Mouse (Mus musculus) neutrophil, adult 5-6 weeks (primary cell): Measurements from ENCODE around the gene Sema6b. TPM values are rescaled to one million over a fixed set of nuclear protein-coding genes. Genes with fewer than 3 reads are reported as not detected.

Source experiments
- ATAC-seq: fragments of 151-379, 151-347 bp; 2 replicates; pipeline ENCODE4 v1.8.0; 2017; ENCODE audit warnings: mild to moderate bottlenecking, moderate TSS enrichment; ENCODE audit not compliant: insufficient number of reproducible peaks, poor library complexity, low FRiP score, severe bottlenecking; ENCODE audit errors: extremely low read depth
- total RNA-seq: library from RNA; stranded (forward); fragments of 200-1000 nt; gene quantifications from 2 replicates; pipeline ENCODE4 v1.2.3, GENCODE M21; 2017

The Sema6b gene
- total RNA-seq: 11.3 and 11.5 TPM in 2 replicates

GRCm38 (mm10) chr17:56139858-56140595, at the start of gene Sema6b:
Gene Sema6b, minus strand, starts transcription at chr17:56140343.
- ATAC-seq: no peak

- ATAC-seq: no peak
Measured at GRCm38 (mm10) chr17:56185281-56186141, 45.4 kb upstream of the Sema6b start.

DNA sequence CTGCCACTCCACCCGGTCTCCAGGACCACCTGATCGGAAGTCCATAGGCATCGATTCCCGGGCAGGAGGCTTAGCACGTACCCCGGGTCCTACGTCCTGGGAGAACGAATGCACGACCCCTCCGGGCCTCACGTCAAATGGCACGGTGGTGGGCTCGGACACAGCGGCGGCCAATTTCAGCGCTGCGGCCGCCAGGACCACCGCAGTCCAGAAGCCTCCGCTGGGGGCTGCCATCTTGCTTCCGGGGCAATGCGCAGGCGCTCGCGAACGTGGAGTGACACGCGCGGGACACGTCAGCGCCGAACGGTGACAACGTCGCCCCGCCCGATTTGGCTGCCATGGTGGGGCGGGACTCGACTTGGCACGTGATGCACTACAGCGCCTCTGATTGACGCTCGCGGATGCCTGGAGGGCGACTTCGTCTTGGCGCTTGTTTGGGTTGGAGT, 43.5 kb upstream of the Sema6b start, which contains the start of gene Mydgf:
Gene Mydgf, minus strand, starts transcription at position 263 of the 446 bp plus-strand sequence.
- ATAC-seq: peak; percentile 95

DNA sequence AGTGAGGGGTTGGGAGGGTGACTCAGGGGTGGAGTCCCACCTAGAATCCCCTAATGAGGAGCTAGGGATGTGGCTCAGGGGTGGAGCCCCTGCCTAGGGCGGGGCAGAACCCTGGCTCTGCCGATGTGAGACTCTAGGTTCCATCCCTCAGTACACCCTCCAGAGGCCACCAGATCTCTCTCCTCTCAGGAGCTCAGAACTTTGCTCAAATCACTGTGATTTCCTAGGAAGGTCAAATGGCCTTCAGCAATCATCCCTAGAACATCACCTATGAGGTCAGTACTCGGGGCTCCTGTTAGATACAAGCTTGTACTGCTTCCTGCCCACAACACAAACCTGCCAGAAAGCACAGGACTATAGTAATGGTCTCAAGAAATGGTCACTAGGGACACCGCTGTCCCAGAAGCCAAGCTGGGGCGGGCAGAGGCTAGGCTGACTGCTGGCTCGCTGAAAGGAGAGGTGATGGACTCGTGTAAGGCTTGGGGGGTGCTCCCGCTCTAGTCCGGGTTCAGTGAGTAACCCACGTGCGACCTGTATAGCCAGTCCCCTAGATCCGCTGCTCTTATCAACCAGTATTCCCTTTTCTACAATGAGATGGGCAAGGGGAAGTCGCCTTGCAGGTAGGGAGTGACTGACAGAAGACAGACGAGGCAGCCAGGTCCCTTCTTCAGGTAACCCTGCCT, 43.0 kb upstream of the Sema6b start:
- ATAC-seq: no peak

GRCm38 (mm10) chr17:56175416-56175815, 35.3 kb upstream of the Sema6b start:
- ATAC-seq: no peak

DNA sequence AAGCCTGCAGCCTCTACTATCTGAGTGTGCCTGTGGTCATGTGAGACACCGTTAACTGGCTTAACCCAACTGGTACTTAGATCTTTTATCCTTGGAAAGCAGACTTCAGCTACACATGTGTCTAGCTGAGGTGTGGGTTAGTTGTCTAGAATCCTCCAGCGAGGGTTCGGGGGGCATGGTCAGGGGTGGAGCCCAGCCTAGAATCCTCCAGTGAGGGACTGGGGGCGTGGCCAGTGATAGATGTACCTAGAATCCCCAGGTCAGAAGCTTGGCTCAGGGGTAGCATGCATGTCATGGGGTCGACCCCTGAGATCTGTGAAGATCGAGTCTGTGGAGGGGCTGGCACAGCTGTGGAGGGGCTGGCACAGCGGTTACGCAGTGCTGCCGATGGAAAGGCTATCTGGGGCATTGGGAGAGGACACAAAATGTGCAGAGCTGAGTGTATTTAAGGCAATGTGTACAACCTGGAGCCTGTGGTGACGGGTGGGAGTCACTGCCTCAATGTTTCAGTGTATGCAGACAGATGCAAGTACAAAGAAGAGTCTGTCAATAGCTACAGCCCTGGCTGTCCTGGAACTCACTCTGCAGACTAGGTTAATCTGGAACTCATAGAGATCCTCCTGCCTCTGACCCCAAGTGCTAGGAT, 33.4 kb upstream of the Sema6b start:
- ATAC-seq: no peak

GRCm38 (mm10) chr17:56171881-56172280, 31.7 kb upstream of the Sema6b start:
- ATAC-seq: no peak

DNA sequence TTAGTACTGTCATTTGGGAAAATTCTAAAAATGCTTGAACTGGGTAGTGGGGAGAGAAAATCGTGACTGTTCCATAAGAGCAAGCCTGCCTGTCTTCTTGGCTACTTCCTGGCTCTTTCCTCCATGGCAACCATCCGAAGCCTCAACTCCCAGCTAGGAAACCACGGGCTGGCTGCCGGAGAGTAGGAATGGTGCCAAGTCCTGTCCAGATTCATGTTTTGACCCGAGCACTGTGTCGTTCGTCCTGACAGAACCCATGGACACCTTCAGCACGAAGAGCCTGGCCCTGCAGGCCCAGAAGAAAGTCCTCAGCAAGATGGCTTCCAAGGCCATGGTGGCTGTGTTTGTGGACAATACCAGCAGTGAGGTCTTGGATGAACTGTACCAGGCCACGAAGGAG, 31.3 kb upstream of the Sema6b start:
- ATAC-seq: no peak

GRCm38 (mm10) chr17:56170636-56171035, 30.5 kb upstream of the Sema6b start:
- no peak for ATAC-seq

DNA sequence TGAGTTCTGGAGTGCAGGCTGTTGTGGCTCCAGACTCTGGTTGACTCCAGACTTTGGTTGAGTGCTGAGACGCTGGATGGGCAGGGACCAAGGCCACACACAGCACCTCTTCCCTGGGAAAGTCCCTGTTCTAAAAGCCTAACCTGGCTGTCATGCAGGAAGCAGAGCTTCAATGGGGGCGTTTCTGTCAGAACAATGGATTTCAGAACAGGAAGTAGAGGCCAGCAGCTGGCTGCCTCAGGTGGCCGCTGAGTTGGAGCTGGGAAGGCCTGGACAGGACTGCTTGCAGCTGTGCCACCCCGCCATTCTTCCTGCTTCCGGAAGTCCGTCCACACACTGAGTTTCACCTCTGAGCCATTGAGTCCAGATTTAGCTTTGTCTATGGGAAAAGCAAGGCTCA, 29.7 kb upstream of the Sema6b start:
- no peak for ATAC-seq

GRCm38 (mm10) chr17:56165671-56166070, 25.5 kb upstream of the Sema6b start:
- ATAC-seq: no peak

- no peak for ATAC-seq
Measured at GRCm38 (mm10) chr17:56164510-56164909, 24.4 kb upstream of the Sema6b start.

GRCm38 (mm10) chr17:56163523-56164102, 23.5 kb upstream of the Sema6b start:
- ATAC-seq: no peak

DNA sequence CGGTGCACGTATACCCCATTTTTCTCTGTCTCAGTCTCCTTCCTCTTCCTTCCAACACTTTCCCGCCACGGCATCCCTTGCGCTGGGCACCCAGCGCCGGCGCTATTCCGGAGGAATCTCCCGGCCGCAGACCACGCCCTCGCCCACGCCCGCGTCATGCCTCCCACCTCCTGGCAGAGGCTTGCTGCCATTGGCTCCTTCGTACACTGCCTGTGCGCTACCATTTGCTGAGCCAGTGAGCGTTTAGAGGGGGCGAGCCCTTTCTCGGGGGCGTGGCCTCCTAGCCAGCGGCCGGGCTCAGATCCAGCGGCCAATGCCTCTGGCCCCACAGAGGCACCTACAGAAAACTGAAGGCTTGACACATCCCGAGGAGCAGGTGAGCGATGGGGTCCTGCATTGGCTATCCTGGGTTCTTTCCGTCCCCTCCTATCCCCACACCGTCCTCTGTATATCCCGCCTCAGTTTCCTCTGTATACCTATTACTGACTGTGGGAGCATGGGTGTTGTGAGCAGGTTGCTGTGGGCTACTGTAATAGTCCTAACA, 22.2 kb upstream of the Sema6b start, which contains the start of gene Tnfaip8l1:
Gene Tnfaip8l1, plus strand, starts transcription at position 247 of the 544 bp plus-strand sequence.
- peak; percentile 95 for ATAC-seq

DNA sequence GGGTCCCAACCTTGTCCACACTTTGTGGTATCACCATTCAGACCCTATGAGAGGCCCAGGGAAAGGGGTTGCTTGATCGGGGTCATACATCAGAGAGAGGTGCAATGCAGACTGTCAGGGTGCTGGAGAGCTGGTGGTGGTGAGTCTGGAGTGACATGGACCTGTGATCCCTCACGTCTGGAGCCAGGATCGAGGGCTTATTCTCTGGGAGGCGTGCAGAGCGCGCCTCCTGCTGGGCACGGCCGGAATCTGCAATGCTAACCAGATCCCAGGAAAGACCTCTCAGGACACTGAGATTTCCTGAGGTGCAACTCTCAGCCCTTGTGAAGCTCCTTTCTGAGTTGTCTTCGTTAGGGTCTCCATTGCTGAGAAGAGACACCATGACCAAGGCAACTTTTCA, 19.6 kb upstream of the Sema6b start:
- no peak for ATAC-seq

DNA sequence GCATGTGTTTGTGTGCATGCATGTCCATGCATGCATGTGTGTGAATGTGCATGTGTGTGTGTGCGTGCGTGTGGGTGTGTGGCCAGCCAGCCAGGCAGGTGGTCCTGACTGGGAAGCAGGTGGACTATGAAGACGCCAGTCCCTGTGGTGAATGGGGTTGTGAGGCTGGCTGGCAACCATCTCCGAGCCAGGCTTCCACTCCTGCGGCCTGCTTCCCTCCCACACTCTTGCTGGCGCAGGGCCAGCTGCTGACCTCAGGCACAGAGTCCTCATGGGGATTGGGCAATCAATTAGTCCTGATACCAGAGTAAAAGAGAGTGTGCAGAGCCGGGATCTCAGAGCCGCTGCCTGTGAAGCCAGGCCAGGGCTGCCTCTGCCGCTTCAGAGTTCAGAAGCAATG, 13.5 kb upstream of the Sema6b start:
- ATAC-seq: no peak

DNA sequence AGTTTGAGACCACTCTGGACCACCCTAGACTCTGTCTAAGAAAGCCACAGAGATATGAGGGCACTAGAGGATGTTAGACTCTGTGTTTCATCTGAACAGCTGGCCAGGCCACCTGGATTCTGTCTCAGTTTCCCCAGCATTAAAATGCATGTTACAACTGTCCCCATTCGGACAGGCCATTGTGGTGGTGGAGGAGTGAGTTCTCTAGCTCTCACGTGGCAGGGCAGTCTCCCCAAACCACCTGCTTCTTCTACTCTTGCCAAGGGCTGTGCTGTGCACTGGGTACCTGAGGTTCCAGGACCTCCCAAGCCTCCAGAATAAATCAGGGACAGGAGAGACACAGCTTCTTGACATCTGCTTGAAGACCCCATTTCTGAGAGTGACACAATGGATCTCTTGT, 9.8 kb upstream of the Sema6b start:
- no peak for ATAC-seq
